Mouse (Mus musculus) liver, adult 2 months (tissue): ENCODE results near the gene Mthfd1l.

Experiments used
- CTCF ChIP-seq: fragments of 200-500 bp; IDR thresholded peaks from 2 replicates; pipeline ENCODE4 v1.5.1; 2011; ENCODE audit warnings: low read depth, low read length, control low read depth
- POLR2A ChIP-seq: fragments of 200-500 bp; IDR thresholded peaks from 2 replicates; pipeline ENCODE4 v1.6.1; 2011; ENCODE audit warnings: low read length, control low read depth; ENCODE audit not compliant: insufficient read depth; ENCODE audit errors: extremely low read depth

- TF ChIP-seq CTCF, result no peak
- no peak for TF ChIP-seq POLR2A
These were observed 3.7 kb downstream of the Mthfd1l start for GRCm38 (mm10) chr10:3976623-3977010.
